Mouse (Mus musculus) gastrocnemius, postnatal 36 days (tissue): ENCODE results near the gene Hdac9. TPM values are rescaled to one million over a fixed set of nuclear protein-coding genes. Genes with fewer than 3 reads are reported as not detected.
"Not testable (repeated sequence)": the region's sequence is repeated elsewhere in the genome, so short reads cannot be mapped to it uniquely, and the experiment has no call there.

Experiments
- DNase-seq, 2 experiments: peaks; one replicate each; pipeline ENCODE4 v3.0.0; 2022
- intact Hi-C: fragments of 180-260 bp; cut with DNase I; formaldehyde crosslinking; loops from one replicate; pipeline ENCODE4 v1.15.1; 2025
- total RNA-seq, 2 experiments: library from RNA; stranded (reverse); gene quantifications; 2 replicates each; pipeline ENCODE4 v1.2.3; 2021

The Hdac9 gene
- total RNA-seq, 2 experiments from 2014 or later = 2.7 to 5.8 TPM

DNA sequence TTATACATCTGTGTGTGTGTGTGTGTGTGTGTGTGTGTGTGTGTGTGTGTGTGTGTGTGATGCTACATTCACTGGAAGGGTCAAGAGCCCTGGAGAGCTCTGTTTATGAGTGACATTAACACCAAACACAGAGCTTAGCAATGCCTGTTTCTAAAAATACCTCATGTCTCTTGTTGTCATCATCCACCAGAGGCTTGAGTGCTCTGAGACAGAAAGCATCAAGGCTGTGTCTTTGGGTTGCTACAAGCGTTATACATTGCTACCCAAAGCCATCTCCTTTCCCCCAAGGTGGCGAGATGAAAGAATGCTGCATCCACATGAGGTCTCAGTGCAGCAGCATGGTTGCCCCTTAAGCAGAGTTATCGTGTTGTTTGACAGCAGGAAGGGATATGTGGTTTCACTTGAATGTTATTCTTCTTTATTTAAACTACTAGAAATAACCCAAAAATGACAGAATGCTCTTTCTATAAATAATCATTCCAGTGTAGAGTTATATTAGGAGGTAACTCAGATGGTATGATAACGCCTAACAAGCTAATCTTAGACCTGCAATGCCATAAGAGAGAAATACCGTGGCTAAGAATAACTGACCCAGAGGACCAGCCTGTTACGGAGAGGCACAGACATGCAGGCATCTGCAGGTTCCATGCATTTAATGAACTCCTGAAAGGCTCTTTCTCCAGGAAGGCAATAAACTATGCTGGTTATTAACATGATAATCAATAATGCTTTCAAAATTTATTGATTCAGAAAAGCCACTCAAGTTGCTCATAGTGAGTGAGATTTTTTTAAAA, 399.9 kb downstream of the Hdac9 start:
- intact Hi-C loops = loop anchor here (5.0 kb wide), 1 partner anchor 60 kb away; no protein-coding TSS in a partner anchor
- DNase-seq = no peak

DNA sequence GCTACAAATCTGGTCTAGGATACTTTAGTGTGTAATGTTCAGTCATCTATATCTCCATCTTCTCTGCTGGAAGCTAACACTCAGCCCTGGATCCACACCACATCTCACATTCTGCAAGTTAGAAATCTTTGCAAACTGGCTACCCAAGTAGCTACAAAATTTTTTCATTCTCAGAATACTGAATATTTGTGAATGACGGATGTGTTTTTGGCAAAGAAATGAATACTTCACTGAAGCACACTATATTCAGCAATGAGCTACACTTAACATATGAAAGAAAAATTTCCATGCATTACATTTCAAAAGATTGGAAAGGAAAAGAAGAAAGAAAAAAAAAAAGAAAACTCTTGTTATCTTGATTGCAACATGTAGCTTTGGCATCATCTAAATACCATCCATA, 410.6 kb downstream of the Hdac9 start:
- DNase-seq = no peak
- intact Hi-C loops = no loop called here

DNA sequence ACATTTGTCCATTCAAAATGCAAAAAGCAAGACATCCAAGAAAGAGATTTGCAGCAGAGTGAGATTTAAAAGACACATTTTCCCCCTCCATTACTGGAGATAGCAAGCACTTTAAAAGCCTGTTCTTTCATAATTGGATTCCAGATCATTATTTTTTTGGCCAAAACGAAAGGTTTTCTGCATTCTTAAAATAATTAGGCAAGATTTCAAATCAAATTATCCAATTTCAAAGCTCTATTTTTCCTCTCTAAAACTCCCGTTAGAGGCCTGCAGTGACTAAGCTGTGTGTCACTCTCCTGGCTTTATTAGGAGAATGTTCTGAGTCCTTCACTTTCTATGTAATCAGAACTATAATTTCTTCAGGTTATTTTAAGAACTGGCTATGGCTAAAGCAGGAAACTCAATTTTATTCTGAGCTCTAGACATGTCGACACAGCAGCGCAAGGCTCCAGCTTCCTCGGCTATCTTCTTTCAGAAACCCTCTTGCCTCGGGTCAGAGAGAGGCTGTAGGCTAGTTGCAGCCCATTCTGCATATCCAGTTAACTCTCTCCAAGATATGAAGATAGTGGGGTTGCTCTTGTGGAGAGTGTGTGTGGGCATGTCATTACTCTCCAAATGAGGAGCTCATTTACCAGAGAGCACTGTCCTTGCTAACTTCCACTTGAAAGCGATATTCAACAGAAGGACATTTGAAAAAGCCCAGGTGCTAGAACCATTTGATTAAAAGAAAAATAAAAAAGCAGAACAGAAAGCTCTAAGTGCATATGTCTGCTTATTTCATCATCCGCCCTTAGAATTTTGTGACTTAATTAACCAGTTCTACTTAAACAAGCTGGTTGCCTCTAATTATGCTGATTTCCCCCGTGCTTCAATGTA, 417.9 kb downstream of the Hdac9 start:
- no peak for DNase-seq
- intact Hi-C loops = no loop called here

DNA sequence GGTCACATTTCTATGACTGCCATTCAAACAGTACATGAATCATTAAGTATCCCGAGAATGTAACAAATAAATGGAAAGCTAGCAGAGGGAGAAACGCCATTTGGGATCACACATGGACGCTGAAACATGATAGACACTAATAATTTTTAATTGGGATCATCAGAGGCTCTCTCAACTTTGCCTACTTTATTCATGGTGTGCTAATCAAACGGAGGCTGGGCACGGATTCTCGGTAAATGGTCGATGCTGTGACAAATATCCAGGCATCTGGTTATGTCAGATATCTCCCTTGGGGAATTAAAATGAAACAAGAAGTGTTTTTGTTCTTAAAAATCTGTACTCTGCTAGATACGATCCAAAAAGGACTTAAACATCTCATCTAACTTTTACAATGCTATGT, 418.6 kb downstream of the Hdac9 start:
- DNase-seq = no peak
- intact Hi-C loops = no loop called here

DNA sequence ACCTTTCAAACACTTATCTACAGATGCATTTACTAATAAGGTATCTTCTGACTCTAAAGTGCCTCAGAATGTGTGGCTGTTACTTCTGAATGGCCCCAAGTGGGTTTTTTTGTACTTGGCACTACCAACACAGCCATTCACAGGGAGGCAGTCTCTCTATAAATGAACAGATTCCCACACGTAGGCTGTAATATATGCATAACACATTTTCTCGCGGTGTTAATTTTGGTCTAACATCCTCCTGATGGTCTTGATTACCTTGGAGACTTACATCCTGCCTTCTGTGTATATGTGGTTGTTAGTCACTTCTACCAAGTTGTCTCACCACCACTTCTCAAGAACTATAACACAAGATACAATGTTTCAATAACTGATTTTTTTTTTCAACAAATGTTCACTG, 419.2 kb downstream of the Hdac9 start:
- intact Hi-C loops = no loop called here
- DNase-seq = no peak

DNA sequence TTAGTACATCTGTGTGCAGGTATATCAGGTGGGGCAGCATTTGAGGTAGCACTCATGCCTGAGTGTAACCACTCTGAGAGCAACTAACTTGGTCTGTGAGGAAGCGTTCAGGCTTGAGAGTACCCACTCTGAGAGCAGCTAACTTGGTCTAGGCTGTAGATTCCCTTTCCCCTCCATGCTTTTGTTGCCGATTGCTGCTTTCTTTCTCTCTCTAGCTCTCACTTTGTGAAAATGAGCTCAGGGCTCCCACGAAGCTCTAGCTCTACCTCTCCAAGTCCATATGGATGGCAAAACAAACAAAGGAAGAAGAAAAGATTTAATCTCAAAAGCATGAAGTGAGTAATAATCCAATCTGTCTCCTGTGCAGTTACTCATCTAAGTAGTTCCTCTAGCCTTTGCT, 421.0 kb downstream of the Hdac9 start:
- no peak for DNase-seq
- intact Hi-C loops = no loop called here

DNA sequence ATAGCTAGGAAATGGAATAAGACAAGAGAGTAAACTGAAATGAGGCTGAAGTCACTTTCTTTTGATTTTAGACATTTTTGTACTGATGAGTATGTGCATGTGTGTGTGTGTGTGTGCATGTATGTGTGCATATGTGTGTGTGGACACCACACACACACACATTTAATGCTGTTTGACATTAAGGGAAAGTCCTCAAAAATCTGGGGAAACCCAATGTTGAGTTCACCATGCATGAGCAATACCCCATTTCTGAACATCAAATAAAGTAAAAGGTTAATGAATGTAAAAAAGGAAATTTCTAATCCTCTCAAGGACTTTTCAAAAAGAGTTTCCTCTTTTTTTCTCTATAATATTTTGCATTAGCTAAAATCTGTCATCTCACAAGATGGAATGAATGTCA, 427.3 kb downstream of the Hdac9 start:
- intact Hi-C loops = no loop called here
- no peak for DNase-seq

DNA sequence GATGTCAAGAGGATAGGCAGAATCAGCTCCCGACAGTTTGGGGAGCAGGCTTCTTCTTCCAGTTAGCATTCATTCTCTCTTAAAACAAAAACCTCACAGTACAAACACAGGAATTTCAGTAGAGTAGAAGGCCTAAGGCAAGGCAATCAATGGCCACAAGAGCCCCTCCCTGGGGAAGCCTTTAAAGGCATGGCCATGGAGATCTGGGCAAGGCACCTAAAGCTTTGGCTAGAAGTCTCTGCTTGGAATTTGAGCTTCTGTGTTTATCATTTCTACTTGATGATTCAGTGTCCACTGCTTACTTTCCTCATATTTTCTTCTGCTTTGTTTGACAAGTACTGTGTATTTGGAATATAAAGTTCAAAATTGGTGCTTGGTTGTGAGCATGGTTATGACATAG, 429.2 kb downstream of the Hdac9 start:
- intact Hi-C loops = no loop called here
- no peak for DNase-seq

DNA sequence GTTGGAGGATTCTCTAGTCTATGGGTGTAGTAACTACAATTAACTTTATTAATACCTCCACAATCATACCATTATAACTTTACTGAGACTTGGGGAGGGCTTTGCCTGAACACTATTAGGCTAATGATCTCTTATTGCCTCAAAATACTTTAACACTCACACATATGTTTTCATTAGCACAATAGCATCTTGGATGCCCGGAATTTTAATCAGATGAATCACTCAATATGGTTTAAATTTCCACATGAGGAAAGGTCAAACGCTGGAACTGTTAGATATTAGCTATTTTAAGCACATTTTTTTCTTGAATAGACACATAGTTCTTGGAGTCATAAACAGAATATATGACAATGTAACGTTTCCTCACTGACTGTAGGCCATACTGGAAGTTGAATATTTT, 429.9 kb downstream of the Hdac9 start:
- DNase-seq = no peak
- intact Hi-C loops = no loop called here

DNA sequence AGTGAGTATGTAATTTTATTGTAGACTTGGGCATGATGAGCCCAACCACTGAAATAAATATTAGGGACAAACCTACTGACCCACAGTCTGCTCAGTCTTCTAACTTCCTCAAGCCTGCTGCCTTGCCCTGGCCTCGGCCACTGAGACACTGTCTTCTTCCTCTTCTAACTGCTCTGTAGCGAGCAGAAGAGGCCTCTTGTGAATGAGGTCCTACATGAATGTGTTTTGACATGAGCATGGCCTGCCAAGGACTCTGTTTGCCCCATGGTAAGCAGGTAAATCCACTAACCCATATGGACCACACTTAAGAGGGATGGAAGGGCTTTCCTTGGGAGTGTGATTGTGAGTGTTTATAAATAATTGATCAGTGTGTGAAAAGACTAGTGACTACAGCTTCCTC, 430.9 kb downstream of the Hdac9 start:
- no peak for DNase-seq
- intact Hi-C loops = no loop called here

DNA sequence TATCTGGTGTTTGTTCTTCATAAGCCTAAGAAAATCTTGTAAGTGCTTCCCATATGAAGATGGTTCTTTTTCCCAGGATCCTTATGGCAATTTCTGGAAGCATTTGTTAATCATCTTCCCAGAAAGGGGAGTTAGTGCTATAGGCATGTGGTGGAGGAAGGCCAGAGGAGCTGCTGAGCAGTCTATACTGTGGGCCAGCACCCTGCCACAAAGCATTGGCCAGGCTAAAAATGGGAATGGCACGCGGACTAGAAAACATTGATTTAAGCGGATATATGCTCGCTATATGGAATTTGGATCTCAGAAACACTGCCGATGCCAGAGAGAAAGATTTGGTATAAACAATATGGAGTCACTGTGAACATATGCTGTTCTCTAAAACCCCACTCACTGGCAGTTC, 435.2 kb downstream of the Hdac9 start:
- DNase-seq = no peak
- intact Hi-C loops = no loop called here

DNA sequence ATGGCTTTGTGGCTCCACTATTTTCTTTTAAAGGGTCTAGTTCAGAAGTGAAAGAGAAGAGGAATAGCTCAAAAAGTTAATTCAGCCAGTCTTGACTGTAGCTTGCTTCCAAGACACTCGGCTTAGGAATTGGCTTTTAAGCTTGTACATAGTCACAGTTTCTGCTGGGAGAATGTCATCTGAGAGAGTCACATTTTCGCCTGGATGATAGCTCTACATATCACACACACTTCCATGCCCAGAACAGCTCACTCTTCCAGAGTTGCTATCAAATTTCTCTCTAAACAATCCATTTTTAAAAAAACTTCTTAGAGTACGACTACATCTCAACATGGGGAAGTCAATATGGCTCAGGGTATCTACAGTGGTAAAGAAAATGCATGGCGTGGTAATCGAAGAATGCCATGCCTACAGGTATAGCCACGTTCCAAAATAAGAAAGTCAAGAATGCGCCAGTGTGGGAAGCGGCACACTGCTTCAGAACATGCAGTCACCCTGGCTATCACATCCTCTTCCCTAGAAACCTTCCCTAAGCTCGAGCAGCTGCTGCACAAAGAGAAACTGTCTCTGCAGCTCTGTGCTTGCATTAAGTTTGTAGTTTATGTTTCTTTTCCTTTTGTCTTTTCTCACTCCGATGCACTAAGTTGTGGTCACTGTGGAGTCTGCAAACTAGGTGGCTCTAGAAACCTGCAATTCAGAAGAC, 443.8 kb downstream of the Hdac9 start:
- DNase-seq = no peak
- intact Hi-C loops = no loop called here

DNA sequence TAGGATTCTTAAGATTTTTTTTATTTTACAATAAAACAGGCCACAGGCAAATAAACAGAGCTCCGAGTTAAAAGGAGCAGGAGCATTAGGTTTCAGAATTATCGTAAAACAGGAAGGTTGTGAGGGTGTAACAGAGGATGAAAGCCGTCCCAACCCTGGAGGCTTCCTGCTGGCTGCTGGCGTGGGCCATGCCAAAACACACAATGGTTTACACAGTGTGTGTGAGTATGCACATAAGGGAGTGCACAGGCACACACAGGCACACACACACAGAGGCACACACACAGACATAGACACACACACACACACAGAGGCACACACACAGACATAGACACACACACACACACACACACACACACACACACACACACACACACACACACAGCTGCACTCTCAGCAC, 444.4 kb downstream of the Hdac9 start:
- no peak for DNase-seq
- intact Hi-C loops = no loop called here

DNA sequence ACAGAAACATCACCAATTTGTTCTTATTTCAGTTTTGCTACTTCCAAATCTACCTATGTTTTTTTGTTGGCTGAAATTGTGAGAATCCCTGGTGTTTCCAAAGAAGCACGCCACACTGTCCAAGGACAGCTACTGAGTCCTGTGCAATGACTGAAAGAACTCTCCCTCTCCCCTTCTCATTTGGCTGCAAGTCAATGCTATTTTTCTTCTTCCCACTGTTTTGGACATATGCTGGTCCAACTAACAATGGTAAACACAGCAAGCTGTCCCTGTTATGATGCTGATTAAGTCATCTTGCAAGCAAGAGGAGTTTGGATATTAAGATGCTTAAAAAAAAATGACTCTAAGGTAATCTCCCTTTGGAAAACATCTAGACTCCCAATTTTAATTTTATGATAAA, 455.2 kb downstream of the Hdac9 start:
- no peak for DNase-seq
- intact Hi-C loops = no loop called here

DNA sequence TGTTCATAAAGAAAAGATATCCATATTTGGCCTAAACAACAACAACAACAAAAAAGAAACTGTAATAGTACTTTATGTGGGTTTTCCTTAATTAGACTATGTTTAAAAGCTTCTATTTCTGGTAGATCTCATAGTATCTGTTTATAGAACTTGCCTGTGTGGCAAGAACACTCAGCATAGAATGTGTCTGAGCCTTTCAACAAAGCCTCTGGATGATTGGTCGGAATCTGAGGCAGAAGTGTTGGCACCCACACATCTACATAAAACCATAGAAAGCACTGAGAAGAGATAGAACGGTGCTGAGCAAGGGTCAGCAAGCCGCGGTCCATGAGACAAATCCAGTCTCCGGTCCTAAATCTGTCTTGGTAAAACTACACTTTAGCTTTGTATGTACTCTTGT, 464.3 kb downstream of the Hdac9 start:
- DNase-seq = no peak
- intact Hi-C loops = loop anchor here (5.0 kb wide), 1 partner anchor 205 kb away; no protein-coding TSS in a partner anchor

DNA sequence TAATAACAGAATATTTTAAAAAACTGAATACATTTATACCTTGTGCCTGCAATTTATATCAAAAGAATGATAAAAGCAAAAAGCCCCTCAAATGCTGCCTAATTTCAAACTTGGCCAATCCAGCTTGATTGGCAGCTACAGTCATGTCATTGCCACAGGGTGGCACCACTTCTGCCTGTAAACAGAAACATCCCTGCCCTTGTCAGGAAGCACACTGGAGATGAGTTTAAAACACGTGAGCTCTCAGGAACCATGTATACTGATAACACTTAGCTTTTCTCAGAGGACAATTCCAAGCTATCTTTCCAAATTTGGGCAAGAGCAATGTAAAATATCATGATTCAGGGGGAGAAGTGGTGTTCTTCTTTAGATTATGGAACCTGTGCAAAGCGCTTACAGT, 465.7 kb downstream of the Hdac9 start:
- no peak for DNase-seq
- intact Hi-C loops = loop anchor here (5.0 kb wide), 1 partner anchor 206 kb away; no protein-coding TSS in a partner anchor

DNA sequence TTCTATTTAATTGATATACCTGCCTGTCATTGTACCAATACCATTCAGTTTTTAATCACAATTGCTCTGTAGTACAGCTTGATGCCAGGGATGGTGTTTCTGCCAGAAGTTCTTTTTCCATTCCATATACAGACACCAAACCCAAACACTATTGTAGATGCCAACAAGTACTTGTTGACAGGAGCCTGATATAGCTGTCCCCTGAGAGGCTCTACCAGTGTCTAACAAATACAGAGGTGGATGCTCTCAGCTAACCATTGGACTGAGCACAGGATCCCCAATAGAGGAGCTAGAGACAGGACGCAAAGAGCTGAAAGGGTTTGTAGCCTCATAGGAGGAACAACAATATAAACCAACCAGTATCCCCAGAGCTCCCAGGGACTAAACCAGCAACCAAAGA, 472.2 kb downstream of the Hdac9 start:
- intact Hi-C loops, DNase-seq: not testable (repeated sequence)

DNA sequence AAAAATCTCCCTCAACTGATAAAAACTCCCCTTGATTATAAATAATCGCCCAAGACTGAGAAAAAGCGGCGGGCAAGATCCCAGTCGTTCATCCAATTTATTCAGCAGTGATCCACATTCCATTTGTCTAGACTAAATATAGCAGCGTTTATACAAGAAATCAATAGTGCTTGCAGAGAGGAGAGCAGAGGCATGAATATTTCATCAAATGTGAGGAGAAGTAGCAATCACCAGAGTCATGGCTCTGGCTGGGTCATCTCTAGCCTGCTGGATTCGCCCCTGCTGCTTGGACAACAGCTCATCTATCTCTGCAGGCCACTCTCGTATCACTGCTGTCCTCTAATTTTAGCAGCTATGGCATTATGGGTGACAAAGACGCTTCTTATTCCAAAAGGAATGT, 476.0 kb downstream of the Hdac9 start:
- intact Hi-C loops = no loop called here
- no peak for DNase-seq

DNA sequence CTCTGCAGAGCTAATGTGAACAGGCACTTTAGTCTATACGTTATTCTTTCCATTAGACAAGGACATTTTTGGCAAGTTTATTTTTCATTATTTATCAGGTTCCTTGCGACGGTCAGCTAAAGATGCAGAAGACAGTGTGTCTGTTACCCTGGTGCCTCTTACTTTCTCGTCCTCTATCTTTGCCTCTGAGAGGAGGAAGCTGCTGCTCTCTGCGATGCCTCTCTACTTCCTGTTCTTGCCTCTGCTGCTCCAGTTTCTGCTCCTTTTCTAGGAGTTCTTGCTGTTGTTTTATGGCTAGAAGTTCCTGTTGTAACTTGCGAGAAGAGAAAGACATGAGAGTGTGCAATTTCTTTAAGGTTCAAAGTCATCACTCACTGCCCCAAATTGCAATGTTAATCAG, 484.0 kb downstream of the Hdac9 start:
- DNase-seq = no peak
- intact Hi-C loops = no loop called here

DNA sequence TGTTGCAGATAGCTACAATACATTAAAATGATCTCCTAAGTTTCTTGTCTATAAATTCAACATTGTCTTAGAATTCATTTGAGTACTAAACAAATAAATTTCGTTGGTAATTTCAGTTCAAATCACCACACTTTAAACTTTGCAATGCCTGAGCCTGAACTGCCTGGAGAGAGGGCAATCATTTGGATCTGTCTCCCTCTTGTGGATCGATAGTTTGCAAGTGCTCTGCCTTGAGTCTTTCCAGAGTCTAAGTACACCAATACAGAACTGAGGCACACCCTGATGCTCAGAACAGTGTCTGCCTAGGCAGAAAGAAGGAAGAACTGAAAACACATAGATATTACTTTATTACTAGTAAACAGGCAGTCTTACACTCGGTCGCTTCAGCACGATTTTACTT, 484.4 kb downstream of the Hdac9 start:
- no peak for DNase-seq
- intact Hi-C loops = no loop called here

DNA sequence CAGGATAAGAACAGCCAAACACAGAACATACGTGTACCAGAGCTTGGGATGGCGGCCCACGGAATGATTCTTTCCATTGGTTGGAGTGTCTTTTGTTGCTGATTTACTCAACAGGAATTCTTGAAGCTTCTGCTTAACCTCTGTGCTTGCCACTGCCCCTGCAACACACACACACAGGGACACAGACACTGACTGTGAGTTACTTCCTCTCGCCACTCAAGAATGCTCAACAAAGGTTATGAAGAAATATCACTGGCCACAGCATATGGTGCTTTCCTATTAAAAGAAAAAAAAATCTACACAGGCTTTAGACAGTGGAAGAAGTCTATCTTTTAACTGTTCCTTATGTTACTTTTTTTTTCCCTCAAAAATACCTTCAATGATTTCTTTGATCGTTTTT, 485.1 kb downstream of the Hdac9 start:
- intact Hi-C loops = no loop called here
- no peak for DNase-seq
